Mouse (Mus musculus) lung, embryonic 16.5 days (tissue): Measurements from ENCODE around the gene Mfsd4a. TPM values are rescaled to one million over a fixed set of nuclear protein-coding genes. Genes with fewer than 3 reads are reported as not detected.

Experiments used
- ATAC-seq: fragments of 200-750 bp; cut with Nextera tagmentation; 2 replicates; pipeline ENCODE4 v1.8.0; 2017; ENCODE audit warnings: low read depth, mild to moderate bottlenecking, moderate library complexity
- H3K27ac ChIP-seq: fragments of 300-500 bp; sonication (generic); 2 replicates; pipeline ENCODE4 v1.5.1; 2014; ENCODE audit warnings: mild to moderate bottlenecking, control low read depth, low read length
- H3K27me3 ChIP-seq: fragments of 300-500 bp; sonication (generic); 2 replicates; pipeline ENCODE4 v1.6.1; 2014; ENCODE audit warnings: low read depth, low read length, mixed read lengths; ENCODE audit not compliant: control insufficient read depth, insufficient read depth
- H3K36me3 ChIP-seq: fragments of 300-500 bp; sonication (generic); 2 replicates; pipeline ENCODE4 v1.6.1; 2014; ENCODE audit warnings: low read length; ENCODE audit not compliant: control insufficient read depth, insufficient read depth
- H3K4me1 ChIP-seq: fragments of 300-500 bp; sonication (generic); replicated peaks from 2 replicates; pipeline ENCODE4 v1.6.1; 2014; ENCODE audit warnings: low read length, mixed read lengths; ENCODE audit not compliant: control insufficient read depth, insufficient read depth
- H3K4me2 ChIP-seq: fragments of 300-500 bp; sonication (generic); 2 replicates; pipeline ENCODE4 v1.6.1; 2014; ENCODE audit warnings: low read depth, low read length, control low read depth
- H3K4me3 ChIP-seq: fragments of 300-500 bp; sonication (generic); 2 replicates; pipeline ENCODE4 v1.5.1; 2014; ENCODE audit warnings: mild to moderate bottlenecking, low read length, control low read depth
- H3K9ac ChIP-seq: fragments of 300-500 bp; sonication (generic); 2 replicates; pipeline ENCODE4 v1.6.1; 2014; ENCODE audit warnings: low read length, control low read depth
- H3K9me3 ChIP-seq: fragments of 300-500 bp; sonication (generic); 2 replicates; pipeline ENCODE4 v1.6.1; 2016; ENCODE audit warnings: low read length; ENCODE audit not compliant: control insufficient read depth
- WGBS: fragments of 180-500 bp; shearing (Covaris S2); extraction: QIAGEN DNeasy Blood & Tissue Kit; methylation state at CpG from one replicate; pipeline ENCODE4 v1.1.7; 2014; 5-methylcytosine and 5-hydroxymethylcytosine counted together
- polyA plus RNA-seq: library from polyadenylated mRNA; unstranded; fragments of >200 nt; fragmentation: Nextera tagmentation; extraction: Ambion mirVana; gene quantifications from 2 replicates; pipeline ENCODE4 v1.2.1, GENCODE M21; 2015

Mfsd4a gene
- polyA plus RNA-seq, 1 experiment from 2014 or later: 16.6 TPM

- no peak for ATAC-seq
- WGBS: 72% methylated on average over 10 of the region's 10 CpGs
- H3K4me3 ChIP-seq: no peak overlapping the region
- no peaks in the 10 kb centered on the region for H3K36me3 ChIP-seq
- no peaks in the 10 kb centered on the region for H3K27me3 ChIP-seq
- H3K9ac ChIP-seq: no peak overlapping the region
- no peak overlapping the region for H3K27ac ChIP-seq
- no peaks in the 10 kb centered on the region for H3K4me1 ChIP-seq
- H3K9me3 ChIP-seq: no peaks in the 10 kb centered on the region
- no peak overlapping the region for H3K4me2 ChIP-seq
Measured at GRCm38 (mm10) chr1:132075576-132075975, 7.7 kb upstream of the Mfsd4a start.

GRCm38 (mm10) chr1:132070659-132071058 lies 2.8 kb upstream of the Mfsd4a start:
- no peak for ATAC-seq
- no peaks in the 10 kb centered on the region for H3K36me3 ChIP-seq
- H3K4me2 ChIP-seq: no peak overlapping the region
- H3K9ac ChIP-seq: no peak overlapping the region
- H3K27me3 ChIP-seq: peaks cover 30% of the 10 kb centered on the region
- H3K4me1 ChIP-seq: peaks cover 6% of the 10 kb centered on the region
- no peak overlapping the region for H3K27ac ChIP-seq
- H3K9me3 ChIP-seq: no peaks in the 10 kb centered on the region
- H3K4me3 ChIP-seq: no peak overlapping the region
- 76% methylated on average over 3 of the region's 3 CpGs for WGBS

- Histone ChIP-seq H3K36me3 (no peaks in the 10 kb centered on the region), H3K9ac (no peak overlapping the region), H3K4me1 (peaks cover 6% of the 10 kb centered on the region), H3K27me3 (peaks cover 30% of the 10 kb centered on the region), H3K4me3 (no peak overlapping the region), H3K9me3 (no peaks in the 10 kb centered on the region), H3K4me2 (no peak overlapping the region), H3K27ac (no peak overlapping the region)
- WGBS: 79% methylated on average over 8 of the region's 8 CpGs
- ATAC-seq: no peak
Measured at GRCm38 (mm10) chr1:132069436-132069835, 1.6 kb upstream of the Mfsd4a start.

- no peaks in the 10 kb centered on the region for H3K9me3 ChIP-seq
- no peak for ATAC-seq
- no peak overlapping the region for H3K4me3 ChIP-seq
- H3K27ac ChIP-seq: no peak overlapping the region
- no peak overlapping the region for H3K4me2 ChIP-seq
- H3K36me3 ChIP-seq: no peaks in the 10 kb centered on the region
- no peak overlapping the region for H3K9ac ChIP-seq
- peaks cover 6% of the 10 kb centered on the region for H3K4me1 ChIP-seq
- 66% methylated on average over 8 of the region's 8 CpGs for WGBS
- H3K27me3 ChIP-seq: peaks cover 30% of the 10 kb centered on the region
Measured at GRCm38 (mm10) chr1:132065475-132066172, 2.2 kb downstream of the Mfsd4a start.

- H3K36me3 ChIP-seq: no peaks in the 10 kb centered on the region
- no peak overlapping the region for H3K27ac ChIP-seq
- H3K9ac ChIP-seq: no peak overlapping the region
- ATAC-seq: no peak
- no peaks in the 10 kb centered on the region for H3K9me3 ChIP-seq
- WGBS: 57% methylated on average over 1 of the region's 1 CpGs
- peaks cover 30% of the 10 kb centered on the region for H3K27me3 ChIP-seq
- H3K4me1 ChIP-seq: peaks cover 6% of the 10 kb centered on the region
- no peak overlapping the region for H3K4me2 ChIP-seq
- H3K4me3 ChIP-seq: no peak overlapping the region
Measured at GRCm38 (mm10) chr1:132065001-132065400, 2.9 kb downstream of the Mfsd4a start.

- Histone ChIP-seq H3K27me3 (peaks cover 16% of the 10 kb centered on the region), H3K4me1 (peaks cover 6% of the 10 kb centered on the region), H3K27ac (no peak overlapping the region), H3K36me3 (no peaks in the 10 kb centered on the region), H3K9me3 (no peaks in the 10 kb centered on the region), H3K4me2 (no peak overlapping the region), H3K4me3 (no peak overlapping the region), H3K9ac (no peak overlapping the region)
- WGBS: 79% methylated on average over 4 of the region's 4 CpGs
- no peak for ATAC-seq
Measured at GRCm38 (mm10) chr1:132063096-132063495, 4.8 kb downstream of the Mfsd4a start.

- H3K9me3 ChIP-seq: no peaks in the 10 kb centered on the region
- no peak overlapping the region for H3K9ac ChIP-seq
- H3K27ac ChIP-seq: no peak overlapping the region
- H3K4me3 ChIP-seq: no peak overlapping the region
- peaks cover 6% of the 10 kb centered on the region for H3K27me3 ChIP-seq
- H3K4me1 ChIP-seq: no peaks in the 10 kb centered on the region; the same call in 1 of the 2 replicates
- no peaks in the 10 kb centered on the region for H3K36me3 ChIP-seq
- no peak overlapping the region for H3K4me2 ChIP-seq
- ATAC-seq: no peak
- WGBS: 39% methylated on average over 6 of the region's 6 CpGs
Measured at GRCm38 (mm10) chr1:132061750-132062541, 5.9 kb downstream of the Mfsd4a start.

GRCm38 (mm10) chr1:132060036-132060769 lies 7.7 kb downstream of the Mfsd4a start:
- Histone ChIP-seq H3K36me3 (no peaks in the 10 kb centered on the region), H3K4me2 (no peak overlapping the region), H3K4me1 (no peaks in the 10 kb centered on the region), H3K9me3 (no peaks in the 10 kb centered on the region), H3K27me3 (no peaks in the 10 kb centered on the region; the same call in 1 of the 2 replicates), H3K4me3 (no peak overlapping the region), H3K27ac (no peak overlapping the region), H3K9ac (no peak overlapping the region)
- no peak for ATAC-seq
- WGBS: 44% methylated on average over 7 of the region's 7 CpGs

GRCm38 (mm10) chr1:132058558-132058957 lies 9.3 kb downstream of the Mfsd4a start:
- no peaks in the 10 kb centered on the region for H3K9me3 ChIP-seq
- no peaks in the 10 kb centered on the region for H3K27me3 ChIP-seq
- 85% methylated on average over 5 of the region's 5 CpGs for WGBS
- H3K36me3 ChIP-seq: no peaks in the 10 kb centered on the region
- no peak overlapping the region for H3K4me3 ChIP-seq
- no peaks in the 10 kb centered on the region for H3K4me1 ChIP-seq
- H3K9ac ChIP-seq: no peak overlapping the region
- no peak for ATAC-seq
- H3K27ac ChIP-seq: no peak overlapping the region
- H3K4me2 ChIP-seq: no peak overlapping the region
